Mouse (Mus musculus): Measurements from ENCODE around the gene Vwa5b2.

DNA sequence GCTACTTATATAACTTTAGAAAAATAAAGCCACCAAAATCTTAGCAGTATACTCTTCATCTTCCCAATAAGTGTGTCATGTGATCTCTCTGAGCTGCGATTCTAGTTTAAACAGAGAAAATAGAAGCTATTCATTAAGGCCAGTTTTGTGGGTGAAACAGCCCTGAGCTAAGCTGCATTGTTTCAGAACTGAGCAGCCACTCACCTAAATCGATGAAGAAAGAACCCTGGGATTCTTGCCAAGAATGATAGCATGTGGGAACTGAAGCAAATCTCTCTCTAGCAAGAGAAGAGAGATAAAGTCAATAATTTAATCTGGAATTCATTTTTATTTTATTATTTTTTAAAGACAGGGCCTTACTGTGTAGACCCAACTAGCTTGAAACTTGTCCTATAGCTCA lies 33.9 kb downstream of the Vwa5b2 start:
- no peak for TF ChIP-seq GATA1 (IDR thresholded peaks at IDR 0.05; ENCODE audit: borderline replicate concordance, low read length)
- no peak for TF ChIP-seq FLI1 (IDR thresholded peaks at IDR 0.05; ENCODE audit: low read length)
